Comparison of ENCODE assay signal across 15 mouse cellular contexts in the genomic region with DNA sequence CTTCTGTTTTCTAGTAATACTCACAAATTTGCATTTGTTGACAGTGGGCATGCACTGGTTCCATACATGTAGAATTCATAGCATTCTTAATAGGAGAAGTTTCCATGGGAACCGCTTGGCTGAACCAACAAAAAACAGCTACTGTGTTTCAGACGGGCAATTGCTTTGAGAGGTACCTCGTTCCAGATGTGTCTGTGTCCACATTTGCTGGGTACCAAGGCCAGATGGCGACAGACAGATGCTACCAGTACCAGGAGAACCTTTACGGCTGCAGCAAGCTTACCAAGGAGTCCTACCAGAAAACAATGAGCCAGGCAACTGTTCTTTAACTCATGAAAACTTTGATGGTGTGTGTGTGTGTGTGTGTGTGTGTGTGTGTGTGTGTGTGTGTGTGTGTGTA.
"Had no signal": no experiment of that assay in that cellular context is flagged by ENCODE, and none has a peak within 500 bp of the region (broad histone marks: within the 10 kb centered on the region; RNA-seq: fewer than 3 reads in every experiment).

No protein-coding gene starts in this region.

- H3K9ac ChIP-seq: limb, embryonic 13.5 days; liver, embryonic 15.5 days; neural tube, embryonic 15.5 days; stomach, embryonic 15.5 days had no signal

- ATAC-seq: lung, postnatal 0 days had no signal

- H3K27ac ChIP-seq: left cerebral cortex, adult 2 months; limb, embryonic 13.5 days; liver, embryonic 15.5 days; midbrain, embryonic 10.5 days; neural tube, embryonic 15.5 days; stomach, embryonic 15.5 days had no signal

- DNase-seq: kidney, adult 8-10 months; kidney, postnatal 25 days; lung, adult 2 months; lung, postnatal 36 days; thymus, adult 2 months; thymus, postnatal 25 days had no signal

- H3K27me3 ChIP-seq: limb, embryonic 13.5 days; liver, embryonic 15.5 days; neural tube, embryonic 15.5 days; stomach, embryonic 15.5 days had no signal

- H3K36me3 ChIP-seq: limb, embryonic 13.5 days; liver, embryonic 15.5 days; midbrain, embryonic 10.5 days; neural tube, embryonic 15.5 days; stomach, embryonic 15.5 days had no signal

- H3K9me3 ChIP-seq: limb, embryonic 13.5 days; liver, embryonic 15.5 days; midbrain, embryonic 10.5 days; neural tube, embryonic 15.5 days; stomach, embryonic 15.5 days had no signal

- H3K4me1 ChIP-seq: liver, embryonic 15.5 days; midbrain, embryonic 10.5 days; neural tube, embryonic 15.5 days; stomach, embryonic 15.5 days had no signal

- H3K4me3 ChIP-seq: left cerebral cortex, adult 2 months; limb, embryonic 13.5 days; liver, embryonic 15.5 days; midbrain, embryonic 10.5 days; myocyte; neural tube, embryonic 15.5 days; stomach, embryonic 15.5 days had no signal

- H3K4me2 ChIP-seq: limb, embryonic 13.5 days; liver, embryonic 11.5 days; liver, embryonic 15.5 days; neural tube, embryonic 15.5 days; stomach, embryonic 15.5 days had no signal
